Mouse (Mus musculus): ENCODE measurements at regions not wholly inside any gene's neighbourhood (a gene's known extent, or its start where the extent isn't known, plus 50 kb on each side); places are given as distances from the start of the nearest gene placed in this dataset.

GRCm38 (mm10) chr9:86961663-86962062, 53.7 kb upstream of the Ripply2 start:
- no peak for DNase-seq (ENCODE audit: low spot score)

GRCm38 (mm10) chr9:86957076-86957475, 58.3 kb upstream of the Ripply2 start:
- DNase-seq (ENCODE audit: low spot score), result no peak

- DNase-seq (ENCODE audit: low spot score), result no peak
Measured at GRCm38 (mm10) chr9:86955720-86956119, 59.6 kb upstream of the Ripply2 start.

GRCm38 (mm10) chr9:86951958-86952509, 63.3 kb upstream of the Ripply2 start:
- DNase-seq (ENCODE audit: low spot score), result no peak

- DNase-seq (ENCODE audit: low spot score), result peak; percentile 45
Measured at GRCm38 (mm10) chr9:86949885-86950284, 65.5 kb upstream of the Ripply2 start.

- DNase-seq (ENCODE audit: low spot score), result peak; percentile 28
Measured at GRCm38 (mm10) chr9:86931196-86931595, 50.7 kb upstream of the Snap91 start.

Data from retina, embryonic 14.5 days (tissue).